In genomic region chr11:40251131-40251530, GRCm38 (mm10) we compare ENCODE assay signal across 26 mouse cellular contexts.
"Had no signal": no experiment of that assay in that cellular context is flagged by ENCODE, and none has a peak within 500 bp of the region (broad histone marks: within the 10 kb centered on the region; RNA-seq: fewer than 3 reads in every experiment).

No protein-coding gene starts in this region.

- H3K27me3 ChIP-seq: embryonic facial prominence, embryonic 12.5 days; embryonic facial prominence, embryonic 13.5 days; embryonic facial prominence, embryonic 15.5 days; forebrain, embryonic 12.5 days; forebrain, embryonic 13.5 days; forebrain, embryonic 15.5 days had no signal

- H3K27ac ChIP-seq: embryonic facial prominence, embryonic 10.5 days; embryonic facial prominence, embryonic 12.5 days; embryonic facial prominence, embryonic 13.5 days; embryonic facial prominence, embryonic 15.5 days; forebrain, embryonic 10.5 days; forebrain, embryonic 12.5 days; forebrain, embryonic 13.5 days; forebrain, embryonic 15.5 days; gastrocnemius, adult 2 months; heart, adult 2 months; heart, embryonic 10.5 days had no signal

- H3K4me2 ChIP-seq: embryonic facial prominence, embryonic 12.5 days; embryonic facial prominence, embryonic 13.5 days; embryonic facial prominence, embryonic 15.5 days; forebrain, embryonic 12.5 days; forebrain, embryonic 13.5 days; forebrain, embryonic 15.5 days had no signal

- H3K36me3 ChIP-seq: embryonic facial prominence, embryonic 10.5 days; embryonic facial prominence, embryonic 12.5 days; embryonic facial prominence, embryonic 13.5 days; embryonic facial prominence, embryonic 15.5 days; forebrain, embryonic 10.5 days; forebrain, embryonic 12.5 days; forebrain, embryonic 15.5 days; heart, embryonic 10.5 days had no signal

- H3K4me3 ChIP-seq: embryonic facial prominence, embryonic 10.5 days; embryonic facial prominence, embryonic 12.5 days; embryonic facial prominence, embryonic 13.5 days; embryonic facial prominence, embryonic 15.5 days; erythroblast, embryonic 14.5 days; forebrain, embryonic 10.5 days; forebrain, embryonic 12.5 days; forebrain, embryonic 13.5 days; forebrain, embryonic 15.5 days; gastrocnemius, adult 2 months; heart, adult 2 months; heart, embryonic 10.5 days had no signal

- H3K4me1 ChIP-seq: embryonic facial prominence, embryonic 10.5 days; embryonic facial prominence, embryonic 12.5 days; embryonic facial prominence, embryonic 13.5 days; embryonic facial prominence, embryonic 15.5 days; forebrain, embryonic 10.5 days; forebrain, embryonic 12.5 days; forebrain, embryonic 13.5 days; forebrain, embryonic 15.5 days; heart, embryonic 10.5 days had no signal

- H3K9ac ChIP-seq: embryonic facial prominence, embryonic 12.5 days; embryonic facial prominence, embryonic 13.5 days; embryonic facial prominence, embryonic 15.5 days; forebrain, embryonic 12.5 days; forebrain, embryonic 13.5 days; forebrain, embryonic 15.5 days; forebrain, postnatal 0 days had no signal

- DNase-seq: cerebellum, adult 8-10 months; cerebellum, adult 9-10 months; cerebellum, adult 9-11 months; cerebellum, postnatal 10 days; cerebellum, postnatal 14 days; cerebellum, postnatal 25 days; cerebellum, postnatal 36 days; embryo, embryonic 11 days; forebrain, postnatal 0 days; gastrocnemius, adult 2 months; gastrocnemius, postnatal 10 days; gastrocnemius, postnatal 14 days; gastrocnemius, postnatal 25 days; gastrocnemius, postnatal 36 days; heart, adult 18-20 months; heart, adult 2 months had no signal

- H3K9me3 ChIP-seq: embryonic facial prominence, embryonic 10.5 days; embryonic facial prominence, embryonic 12.5 days; embryonic facial prominence, embryonic 13.5 days; embryonic facial prominence, embryonic 15.5 days; forebrain, embryonic 10.5 days; forebrain, embryonic 12.5 days; forebrain, embryonic 13.5 days; forebrain, embryonic 15.5 days; heart, embryonic 10.5 days had no signal
